Mouse (Mus musculus) urinary bladder, postnatal 36 days (tissue): ENCODE measurements around the gene Gm14435.
"Not testable (repeated sequence)": the region's sequence is repeated elsewhere in the genome, so short reads cannot be mapped to it uniquely, and the experiment has no call there.

Experiments used
- DNase-seq, 2 experiments: peaks; one replicate each; pipeline ENCODE4 v3.0.0; 2022; ENCODE audit warnings: low spot score in 2 of 2, mixed read lengths in 1 of 2

Gm14435 gene

GRCm38 (mm10) chr2:176423294-176423693 is at the start of gene Gm14435:
Gene Gm14435 (plus strand): TSS chr2:176423594.
- DNase-seq: not testable (repeated sequence)
